Mouse (Mus musculus) thymus, adult 2 months (tissue): ENCODE measurements at regions not wholly inside any gene's neighbourhood (a gene's known extent, or its start where the extent isn't known, plus 50 kb on each side); places are given as distances from the start of the nearest gene placed in this dataset.

Source experiments
- DNase-seq: peaks from one replicate; pipeline ENCODE4 v3.0.0; 2021
- H3K27ac ChIP-seq: fragments of 200-500 bp; 2 replicates; pipeline ENCODE4 v1.5.1; 2012; ENCODE audit warnings: low read length, control low read depth; ENCODE audit not compliant: control insufficient read depth, insufficient read depth
- H3K27me3 ChIP-seq: fragments of 200-500 bp; 2 replicates; pipeline ENCODE4 v1.6.1; 2012; ENCODE audit warnings: mild to moderate bottlenecking, low read length, moderate library complexity, mixed read lengths; ENCODE audit not compliant: control insufficient read depth, insufficient read depth
- H3K36me3 ChIP-seq: fragments of 200-500 bp; 2 replicates; pipeline ENCODE4 v1.6.1; 2012; ENCODE audit warnings: mild to moderate bottlenecking, low read length, moderate library complexity; ENCODE audit not compliant: control insufficient read depth, insufficient read depth
- H3K4me1 ChIP-seq: fragments of 200-500 bp; replicated peaks from 2 replicates; pipeline ENCODE4 v1.6.1; 2012; ENCODE audit warnings: low read length; ENCODE audit not compliant: control insufficient read depth, insufficient read depth
- H3K4me3 ChIP-seq: fragments of 200-500 bp; 2 replicates; pipeline ENCODE4 v1.5.1; 2012; ENCODE audit warnings: mild to moderate bottlenecking, low read length, control low read depth, moderate library complexity; ENCODE audit not compliant: control insufficient read depth, insufficient read depth
- CTCF ChIP-seq: fragments of 200-500 bp; IDR thresholded peaks from 2 replicates; pipeline ENCODE4 v1.5.1; 2012; ENCODE audit warnings: mild to moderate bottlenecking, control low read depth, low read length, moderate library complexity, borderline replicate concordance; ENCODE audit not compliant: control insufficient read depth, poor library complexity, insufficient read depth; ENCODE audit errors: extremely low read depth
- POLR2A ChIP-seq: fragments of 200-500 bp; IDR thresholded peaks from 2 replicates; pipeline ENCODE4 v1.6.1; 2012; ENCODE audit warnings: mild to moderate bottlenecking, low read length, control low read depth, moderate library complexity; ENCODE audit not compliant: control insufficient read depth, poor library complexity, insufficient read depth; ENCODE audit errors: extremely low read depth
- WGBS: fragments of 180-500 bp; shearing (Covaris S2); methylation state at CpG from one replicate; pipeline ENCODE4 v1.1.7; 2018; 5-methylcytosine and 5-hydroxymethylcytosine counted together

- no peaks in the 10 kb centered on the region for H3K4me1 ChIP-seq
- WGBS, result 89% methylated on average over 7 of the region's 7 CpGs
- TF ChIP-seq POLR2A (no peak), CTCF (no peak)
- no peaks in the 10 kb centered on the region for H3K36me3 ChIP-seq
- DNase-seq, result no peak
- H3K27me3 ChIP-seq, result no peaks in the 10 kb centered on the region
- H3K4me3 ChIP-seq, result no peak overlapping the region
- no peak overlapping the region for H3K27ac ChIP-seq
These were observed 114.0 kb upstream of the Id4 start for GRCm38 (mm10) chr13:48147061-48147460.

- H3K4me3 ChIP-seq, result no peak overlapping the region
- H3K4me1 ChIP-seq, result no peaks in the 10 kb centered on the region
- WGBS, result 85% methylated on average over 7 of the region's 7 CpGs
- TF ChIP-seq CTCF (no peak), POLR2A (no peak)
- no peak overlapping the region for H3K27ac ChIP-seq
- no peaks in the 10 kb centered on the region for H3K36me3 ChIP-seq
- no peak for DNase-seq
- no peaks in the 10 kb centered on the region for H3K27me3 ChIP-seq
These were observed 107.8 kb upstream of the Id4 start for GRCm38 (mm10) chr13:48153248-48153647.

DNA sequence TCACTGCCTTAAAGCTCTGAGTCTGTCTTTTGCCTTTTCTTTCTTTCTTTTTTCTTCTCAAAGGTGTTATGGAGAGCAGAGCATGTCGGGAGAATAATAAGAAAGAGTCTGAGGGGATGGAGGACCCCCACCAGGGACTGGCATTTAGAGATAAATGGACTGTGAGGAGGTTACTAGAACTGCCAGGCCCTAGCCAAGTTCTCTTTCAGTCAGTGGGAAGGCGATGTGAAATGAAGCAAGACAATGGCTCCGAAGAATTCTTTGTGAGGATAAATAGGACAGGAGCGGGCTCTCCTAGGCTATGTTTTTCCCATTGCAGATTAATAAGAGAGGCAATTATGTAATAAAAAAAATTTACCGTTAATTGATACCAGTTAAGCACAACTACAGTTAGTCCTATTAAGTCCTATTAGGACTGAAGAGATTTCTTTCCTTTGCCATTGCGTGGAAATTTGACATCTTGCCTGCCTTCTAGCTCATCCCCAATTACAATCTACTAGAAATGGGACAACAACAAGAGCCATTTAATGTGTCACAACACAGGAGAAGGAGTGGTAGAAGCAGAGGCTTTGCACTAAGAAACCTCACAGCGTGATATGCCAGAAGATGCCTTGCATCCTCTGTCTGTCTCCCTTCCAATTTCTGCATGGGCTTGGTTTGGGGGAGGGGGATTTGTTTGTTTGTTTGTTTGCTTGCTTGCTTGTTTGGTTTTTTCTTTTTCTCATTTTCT is 107.2 kb upstream of the Id4 start:
- 89% methylated on average over 7 of the region's 7 CpGs for WGBS
- H3K4me1 ChIP-seq, result no peaks in the 10 kb centered on the region

DNA sequence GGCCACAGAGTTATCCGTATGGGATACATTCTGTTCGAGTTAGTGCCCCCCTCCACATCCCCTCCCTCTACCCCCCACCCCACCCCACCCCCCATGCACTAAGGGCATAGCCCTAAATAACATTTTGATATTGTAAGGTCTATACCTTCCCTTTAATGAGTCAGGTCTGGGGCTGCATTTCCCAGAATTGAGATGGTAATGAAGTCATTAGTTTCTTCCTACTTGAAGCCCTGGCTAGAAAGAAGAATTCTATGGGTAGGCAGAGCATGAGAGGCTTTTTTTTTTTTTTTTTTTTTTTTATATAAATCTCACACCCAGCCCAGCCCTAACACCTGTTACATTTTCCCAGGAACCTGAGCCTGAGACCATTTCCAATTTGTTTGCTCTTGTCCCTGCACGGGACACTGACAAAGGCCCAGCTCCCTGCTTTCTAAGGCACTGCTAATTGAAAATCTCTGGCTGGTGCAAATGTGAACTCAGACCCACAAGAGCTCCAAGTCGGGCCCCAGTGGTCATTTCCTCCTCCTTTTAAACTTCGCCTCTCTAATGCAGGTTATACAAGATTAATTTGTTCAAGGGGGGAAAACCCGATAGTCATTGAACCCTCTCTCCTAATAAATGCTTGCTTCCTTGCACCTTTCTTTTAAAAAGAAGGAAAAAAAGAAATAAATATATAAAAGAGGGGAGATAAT is 106.5 kb upstream of the Id4 start:
- H3K4me1 ChIP-seq, result no peaks in the 10 kb centered on the region
- no peak overlapping the region for H3K27ac ChIP-seq
- TF ChIP-seq POLR2A, result no peak
- 61% methylated on average over 6 of the region's 6 CpGs for WGBS
- no peaks in the 10 kb centered on the region for H3K36me3 ChIP-seq
- H3K4me3 ChIP-seq, result no peak overlapping the region
- H3K27me3 ChIP-seq, result no peaks in the 10 kb centered on the region
- DNase-seq, result no peak

More for the DNA sequence above, 107.2 kb upstream of the Id4 start:
- H3K36me3 ChIP-seq, result no peaks in the 10 kb centered on the region
- no peak for DNase-seq
- H3K27me3 ChIP-seq, result no peaks in the 10 kb centered on the region
- H3K4me3 ChIP-seq, result no peak overlapping the region
- TF ChIP-seq POLR2A, result no peak
- no peak for TF ChIP-seq CTCF
- H3K27ac ChIP-seq, result no peak overlapping the region

- no peaks in the 10 kb centered on the region for H3K4me1 ChIP-seq
These were observed 101.8 kb upstream of the Id4 start for GRCm38 (mm10) chr13:48159020-48159910.

DNA sequence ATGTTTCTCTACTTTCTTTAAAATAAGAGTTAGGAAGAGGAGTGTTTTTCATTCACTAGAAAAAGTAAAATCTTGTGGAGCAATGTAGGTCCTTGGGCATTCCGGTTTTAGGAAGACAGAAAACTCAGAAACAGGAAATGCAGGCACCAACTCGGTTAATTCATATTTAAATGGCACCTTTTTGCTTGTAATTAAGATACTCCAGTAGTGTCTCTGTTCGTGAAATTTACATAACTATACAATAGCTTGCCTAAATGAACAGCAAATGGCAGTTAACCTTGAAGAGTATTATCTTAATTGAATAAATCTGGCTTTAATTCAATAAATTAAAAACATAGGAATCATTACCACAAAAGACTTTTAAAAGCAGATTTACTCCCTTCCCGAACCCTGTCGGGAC is 100.9 kb upstream of the Id4 start:
- Histone ChIP-seq H3K27me3 (no peaks in the 10 kb centered on the region), H3K36me3 (no peaks in the 10 kb centered on the region), H3K4me3 (no peak overlapping the region), H3K27ac (no peak overlapping the region), H3K4me1 (no peaks in the 10 kb centered on the region)
- no peak for TF ChIP-seq POLR2A
- no peak for TF ChIP-seq CTCF
- no peak for DNase-seq
- 70% methylated on average over 5 of the region's 5 CpGs for WGBS

More at GRCm38 (mm10) chr13:48159020-48159910, 101.8 kb upstream of the Id4 start:
- no peaks in the 10 kb centered on the region for H3K36me3 ChIP-seq
- H3K27ac ChIP-seq, result no peak overlapping the region
- DNase-seq, result no peak
- H3K27me3 ChIP-seq, result no peaks in the 10 kb centered on the region
- H3K4me3 ChIP-seq, result no peak overlapping the region
- TF ChIP-seq CTCF, result no peak
- no peak for TF ChIP-seq POLR2A
- 48% methylated on average over 15 of the region's 15 CpGs for WGBS
